Mouse (Mus musculus) liver, embryonic 14.5 days (tissue): Measurements from ENCODE around the gene Maml3.

Source experiments
- CTCF ChIP-seq: IDR thresholded peaks from 2 replicates; pipeline ENCODE4 v1.5.1; 2016; ENCODE audit warnings: antibody characterized with exemption, low read depth, control low read depth
- EP300 ChIP-seq: IDR thresholded peaks from 2 replicates; pipeline ENCODE4 v1.6.1; 2016; ENCODE audit warnings: antibody characterized with exemption, low read depth

DNA sequence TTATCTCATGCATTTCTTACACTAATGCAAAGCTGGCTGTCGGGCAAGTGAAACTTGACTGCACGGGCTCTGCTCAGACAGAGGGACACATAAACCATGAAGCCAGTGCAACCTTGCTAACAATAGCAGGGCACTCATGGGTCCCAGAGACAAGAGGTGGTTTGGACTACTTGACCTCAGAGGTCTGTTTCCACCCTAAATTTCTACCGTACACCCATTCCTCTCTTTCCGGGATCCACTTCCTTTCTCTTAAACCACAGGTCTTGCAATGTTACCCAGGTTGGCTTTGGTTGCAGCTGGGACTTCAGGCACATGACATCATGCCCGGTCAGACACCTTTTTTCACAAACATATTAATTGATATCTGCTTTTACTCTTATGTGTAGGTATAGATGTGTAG is 331.3 kb downstream of the Maml3 start:
- TF ChIP-seq CTCF = no peak
- TF ChIP-seq EP300 = no peak
